Mouse (Mus musculus): ENCODE measurements around the gene Armt1. TPM values are rescaled to one million over a fixed set of nuclear protein-coding genes. Genes with fewer than 3 reads are reported as not detected.
"Not testable (repeated sequence)": the region's sequence is repeated elsewhere in the genome, so short reads cannot be mapped to it uniquely, and the experiment has no call there.

Gene Armt1
- polyA plus RNA-seq, 2 experiments = 12.8 to 14.1 TPM

DNA sequence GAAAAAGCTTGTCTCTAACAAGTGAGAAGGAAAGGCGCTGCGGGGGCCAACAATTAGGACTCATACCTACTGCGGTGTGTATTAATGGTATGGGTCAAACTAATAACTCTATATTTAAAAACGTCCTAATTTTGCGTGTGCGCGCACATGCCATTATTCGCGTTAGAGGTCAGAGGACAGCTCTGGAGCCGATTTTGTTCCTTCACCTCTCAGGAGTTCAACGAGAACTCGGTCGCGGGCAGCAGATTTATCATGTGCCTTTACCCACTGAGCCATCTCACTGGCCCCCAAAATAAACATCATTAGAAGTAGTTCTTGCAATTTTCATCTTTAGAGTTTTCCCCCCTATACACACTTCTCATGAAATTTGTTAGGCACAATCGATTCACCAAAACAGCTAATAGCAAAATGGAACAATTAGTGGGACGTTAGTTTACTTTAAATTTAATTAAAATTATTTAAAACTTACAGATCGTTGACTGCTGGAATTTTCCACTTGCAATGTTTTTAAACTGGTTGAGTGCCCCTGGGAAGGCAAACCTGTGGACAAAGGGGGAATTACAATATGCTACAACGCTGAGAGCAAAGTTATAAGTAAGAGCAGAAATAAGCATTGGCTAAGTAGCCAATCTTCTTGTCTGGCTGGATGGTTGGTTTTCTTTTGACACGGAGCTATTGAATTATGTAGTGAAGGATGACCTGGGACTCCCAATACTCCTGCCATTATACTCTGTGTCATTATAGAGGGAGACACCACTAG is 909 bp downstream of the Armt1 start:
- H3K4me2 ChIP-seq (ENCODE audit: low read depth) = peak overlapping the region; percentile 74
- ATAC-seq (ENCODE audit: insufficient read depth) = no peak
- H3K9me3 ChIP-seq (ENCODE audit: control insufficient read depth, low read length) = no peaks in the 10 kb centered on the region
- peaks cover 3% of the 10 kb centered on the region for H3K36me3 ChIP-seq (replicated peaks; ENCODE audit: control insufficient read depth, insufficient read depth, low read depth)
- H3K27me3 ChIP-seq (ENCODE audit: control insufficient read depth, insufficient read depth, low read length) = no peaks in the 10 kb centered on the region
- 5% methylated on average over 19 of the region's 19 CpGs for WGBS (ENCODE audit: insufficient replicate concordance)
- TF ChIP-seq EP300 (IDR thresholded peaks at IDR 0.05; ENCODE audit: low read depth) (no peak), CTCF (IDR thresholded peaks at IDR 0.05; ENCODE audit: low read depth) (peak; percentile 17; the same call in 1 of the 2 replicates)
- H3K4me3 ChIP-seq (ENCODE audit: insufficient read depth in 1 of 2, low read depth in 2 of 2, low read length in 2 of 2) = peak overlapping the region; percentile 84 to 100
- peaks cover 10 to 19% of the 10 kb centered on the region in 2 experiments for H3K4me1 ChIP-seq (replicated peaks; ENCODE audit: control insufficient read depth in 2 of 2, insufficient read depth in 2 of 2, low read length in 1 of 2)
- H3K9ac ChIP-seq (replicated peaks) = peak overlapping the region; percentile 86
- peak overlapping the region; percentile 85 for H3K27ac ChIP-seq
- DNase-seq (ENCODE audit: low read depth in 3 of 3, low spot score in 3 of 3) = peak in 1 of 3 experiments; percentile 32

DNA sequence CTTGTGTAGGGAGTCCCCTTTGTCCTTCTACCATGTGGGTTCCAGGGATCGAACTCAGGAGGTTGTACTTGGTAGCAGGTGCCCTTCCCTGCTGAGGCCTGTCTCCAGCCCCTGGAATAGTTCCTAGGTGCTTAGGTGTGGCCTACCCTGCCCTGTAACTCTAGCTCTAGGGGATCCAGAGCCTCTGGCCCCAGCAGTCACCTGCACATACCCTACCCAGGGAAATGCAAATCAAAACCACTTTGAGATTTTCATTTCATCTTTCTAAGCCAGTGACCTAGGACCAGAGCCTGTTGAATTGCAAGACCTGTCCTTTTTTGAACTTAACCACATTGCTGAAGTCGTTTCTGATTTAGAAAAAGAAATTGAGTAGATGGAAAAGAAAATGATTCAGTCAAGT is 1.6 kb downstream of the Armt1 start:
- not testable (repeated sequence) for ATAC-seq (ENCODE audit: insufficient read depth); H3K27me3 ChIP-seq (ENCODE audit: control insufficient read depth, insufficient read depth, low read length); DNase-seq (ENCODE audit: low read depth in 3 of 3, low spot score in 3 of 3); H3K27ac ChIP-seq; H3K36me3 ChIP-seq (replicated peaks; ENCODE audit: control insufficient read depth, insufficient read depth, low read depth); H3K9me3 ChIP-seq (ENCODE audit: control insufficient read depth, low read length)
- WGBS (ENCODE audit: insufficient replicate concordance) = 71% methylated on average over 2 of the region's 2 CpGs
- Histone ChIP-seq H3K4me3 (ENCODE audit: insufficient read depth in 1 of 2, low read depth in 2 of 2, low read length in 2 of 2) (peak overlapping the region; percentile 84 to 100; a peak in 3 of 4 replicates), H3K9ac (replicated peaks) (peak overlapping the region; percentile 86), H3K4me2 (ENCODE audit: low read depth) (peak overlapping the region; percentile 74), H3K4me1 (replicated peaks; ENCODE audit: control insufficient read depth in 2 of 2, insufficient read depth in 2 of 2, low read length in 1 of 2) (peaks cover 10 to 19% of the 10 kb centered on the region in 2 experiments)

DNA sequence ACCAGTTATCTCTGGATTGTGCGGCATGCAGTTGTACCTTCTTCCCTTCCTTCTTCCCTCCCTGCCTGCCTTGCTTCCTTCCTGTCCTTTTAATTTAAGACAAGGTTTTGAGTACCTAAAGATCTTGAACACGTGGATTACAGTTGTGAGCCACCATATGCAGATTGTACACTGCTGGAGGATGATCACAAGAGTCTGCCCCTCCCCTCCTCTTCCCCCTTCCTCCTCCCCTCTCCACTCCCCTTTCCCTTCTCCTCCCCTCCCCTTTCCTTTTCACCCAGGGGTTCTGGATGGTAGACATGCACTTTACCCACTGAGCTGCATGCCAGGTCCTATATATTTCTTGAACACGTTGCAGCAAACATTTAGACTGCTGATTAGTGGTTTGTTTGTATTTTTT is 3.1 kb downstream of the Armt1 start:
- ATAC-seq (ENCODE audit: insufficient read depth) (no peak), DNase-seq (ENCODE audit: low read depth in 3 of 3, low spot score in 3 of 3) (no peak)
- WGBS (ENCODE audit: insufficient replicate concordance) = 59% methylated on average over 3 of the region's 3 CpGs
- Histone ChIP-seq H3K36me3 (replicated peaks; ENCODE audit: control insufficient read depth, insufficient read depth, low read depth) (peaks cover 14% of the 10 kb centered on the region), H3K4me3 (ENCODE audit: insufficient read depth in 1 of 2, low read depth in 2 of 2, low read length in 2 of 2) (no peak overlapping the region), H3K27me3 (ENCODE audit: control insufficient read depth, insufficient read depth, low read length) (no peaks in the 10 kb centered on the region), H3K9me3 (ENCODE audit: control insufficient read depth, low read length) (no peaks in the 10 kb centered on the region), H3K4me2 (ENCODE audit: low read depth) (no peak overlapping the region), H3K9ac (replicated peaks) (no peak overlapping the region), H3K27ac (no peak overlapping the region), H3K4me1 (replicated peaks; ENCODE audit: control insufficient read depth in 2 of 2, insufficient read depth in 2 of 2, low read length in 1 of 2) (peaks cover 10 to 12% of the 10 kb centered on the region in 2 experiments)
- TF ChIP-seq EP300 (IDR thresholded peaks at IDR 0.05; ENCODE audit: low read depth) (no peak), CTCF (IDR thresholded peaks at IDR 0.05; ENCODE audit: low read depth) (no peak)

DNA sequence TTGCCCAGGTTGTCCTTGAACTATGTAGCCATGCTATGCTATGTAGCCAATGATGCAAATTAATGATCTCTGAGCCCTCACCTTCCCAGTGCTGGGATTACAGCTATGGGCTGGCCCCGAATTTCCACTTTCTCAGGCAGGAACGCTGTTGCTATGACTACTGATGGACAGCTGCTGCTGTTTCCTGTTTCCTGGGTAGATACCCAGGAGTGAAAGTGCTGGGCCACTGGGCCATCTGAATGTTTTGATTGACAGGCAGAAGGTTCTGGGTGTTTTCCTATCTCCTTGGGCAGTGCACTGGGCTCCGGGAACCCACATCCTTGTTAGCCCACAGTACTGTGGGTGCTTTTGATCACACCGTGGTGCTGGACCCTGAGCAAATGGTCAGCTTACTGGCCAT is 24.1 kb downstream of the Armt1 start:
- Histone ChIP-seq H3K4me3 (ENCODE audit: insufficient read depth in 1 of 2, low read depth in 2 of 2, low read length in 2 of 2) (no peak overlapping the region), H3K4me1 (replicated peaks; ENCODE audit: control insufficient read depth in 2 of 2, insufficient read depth in 2 of 2, low read length in 1 of 2) (no peaks in the 10 kb centered on the region), H3K27me3 (ENCODE audit: control insufficient read depth, insufficient read depth, low read length) (no peaks in the 10 kb centered on the region), H3K9me3 (ENCODE audit: control insufficient read depth, low read length) (no peaks in the 10 kb centered on the region), H3K36me3 (replicated peaks; ENCODE audit: control insufficient read depth, insufficient read depth, low read depth) (peaks cover 4% of the 10 kb centered on the region), H3K9ac (replicated peaks) (no peak overlapping the region), H3K4me2 (ENCODE audit: low read depth) (no peak overlapping the region), H3K27ac (no peak overlapping the region)
- WGBS (ENCODE audit: insufficient replicate concordance) = 16% methylated on average over 4 of the region's 4 CpGs
- 0 out of 2 replicates have a peak, but pooled peaks have one; percentile 32 for ATAC-seq (ENCODE audit: insufficient read depth)
- TF ChIP-seq CTCF (IDR thresholded peaks at IDR 0.05; ENCODE audit: low read depth) (no peak), EP300 (IDR thresholded peaks at IDR 0.05; ENCODE audit: low read depth) (no peak)
- DNase-seq (ENCODE audit: low read depth in 3 of 3, low spot score in 3 of 3) = no peak

DNA sequence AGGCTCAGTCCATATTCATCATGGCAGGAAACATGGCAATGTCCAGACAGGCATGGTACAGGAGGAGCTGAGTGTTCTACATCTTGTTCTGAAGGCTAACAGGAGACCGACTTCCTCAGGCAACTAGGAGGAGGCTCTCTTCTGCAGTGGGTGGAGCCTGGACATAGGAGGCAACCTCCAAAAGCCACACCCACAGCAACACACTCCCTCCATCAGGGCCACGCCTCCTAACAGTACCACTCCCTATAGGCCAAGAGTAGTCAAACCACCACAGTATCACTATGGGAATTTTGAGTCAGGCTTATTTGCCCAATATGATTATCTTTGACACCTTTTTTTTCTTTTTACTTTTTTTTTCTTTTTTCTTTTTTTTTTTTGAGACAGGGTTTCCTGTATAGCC is 27.9 kb downstream of the Armt1 start:
- Histone ChIP-seq H3K9ac (replicated peaks) (no peak overlapping the region), H3K27me3 (ENCODE audit: control insufficient read depth, insufficient read depth, low read length) (no peaks in the 10 kb centered on the region), H3K9me3 (ENCODE audit: control insufficient read depth, low read length) (no peaks in the 10 kb centered on the region), H3K4me3 (ENCODE audit: insufficient read depth in 1 of 2, low read depth in 2 of 2, low read length in 2 of 2) (no peak overlapping the region), H3K4me1 (replicated peaks; ENCODE audit: control insufficient read depth in 2 of 2, insufficient read depth in 2 of 2, low read length in 1 of 2) (no peaks in the 10 kb centered on the region), H3K27ac (no peak overlapping the region), H3K36me3 (replicated peaks; ENCODE audit: control insufficient read depth, insufficient read depth, low read depth) (no peaks in the 10 kb centered on the region; the same call in 1 of the 2 replicates), H3K4me2 (ENCODE audit: low read depth) (no peak overlapping the region)
- DNase-seq (ENCODE audit: low read depth in 3 of 3, low spot score in 3 of 3) (peak; percentile 9 to 24 (median 12)), ATAC-seq (ENCODE audit: insufficient read depth) (peak; percentile 79)
- TF ChIP-seq EP300 (IDR thresholded peaks at IDR 0.05; ENCODE audit: low read depth) (no peak), CTCF (IDR thresholded peaks at IDR 0.05; ENCODE audit: low read depth) (no peak)
- 65% methylated on average over 2 of the region's 2 CpGs for WGBS (ENCODE audit: insufficient replicate concordance)

Data from liver, embryonic 14.5 days (tissue).